Mouse (Mus musculus) embryonic fibroblast, embryonic 13.5 days (primary cell): Measurements from ENCODE around the gene Cpt1b.

Experiments used
- CTCF ChIP-seq: IDR thresholded peaks from 2 replicates; pipeline ENCODE4 v1.5.1; 2011; ENCODE audit warnings: mild to moderate bottlenecking, control low read depth, low read length, moderate library complexity, borderline replicate concordance; ENCODE audit not compliant: insufficient read depth
- POLR2A ChIP-seq: IDR thresholded peaks from 2 replicates; pipeline ENCODE4 v1.6.1; 2011; ENCODE audit warnings: low read depth, mild to moderate bottlenecking, control low read depth, low read length, moderate library complexity

- TF ChIP-seq POLR2A (no peak), CTCF (no peak)
Observed at GRCm38 (mm10) chr15:89421938-89422337, 3.7 kb downstream of the Cpt1b start.
